Mouse (Mus musculus) midbrain, embryonic 11.5 days (tissue): ENCODE measurements around the gene Orai2. TPM values are rescaled to one million over a fixed set of nuclear protein-coding genes. Genes with fewer than 3 reads are reported as not detected.

Source experiments
- ATAC-seq: fragments of 200-750 bp; cut with Nextera tagmentation; 2 replicates; pipeline ENCODE4 v1.8.0; 2017; ENCODE audit warnings: moderate TSS enrichment, moderate library complexity; ENCODE audit not compliant: low FRiP score
- DNase-seq: peaks from one replicate; pipeline ENCODE4 v3.0.0; 2015; ENCODE audit warnings: low spot score; ENCODE audit errors: missing footprints
- H3K27ac ChIP-seq: fragments of 300-500 bp; sonication (generic); 2 replicates; pipeline ENCODE4 v1.5.1; 2014; ENCODE audit warnings: low read depth, low read length
- H3K27me3 ChIP-seq: fragments of 300-500 bp; sonication (generic); 2 replicates; pipeline ENCODE4 v1.6.1; 2014; ENCODE audit warnings: mild to moderate bottlenecking, low read length, moderate library complexity, mixed read lengths; ENCODE audit not compliant: control insufficient read depth, insufficient read depth
- H3K36me3 ChIP-seq: fragments of 300-500 bp; sonication (generic); 2 replicates; pipeline ENCODE4 v1.6.1; 2014; ENCODE audit warnings: mild to moderate bottlenecking, low read length, moderate library complexity, mixed read lengths; ENCODE audit not compliant: control insufficient read depth, insufficient read depth
- H3K4me1 ChIP-seq: fragments of 300-500 bp; sonication (generic); 2 replicates; pipeline ENCODE4 v1.6.1; 2014; ENCODE audit warnings: low read length; ENCODE audit not compliant: control insufficient read depth, insufficient read depth
- H3K4me2 ChIP-seq: fragments of 300-500 bp; sonication (generic); 2 replicates; pipeline ENCODE4 v1.6.1; 2014; ENCODE audit warnings: mild to moderate bottlenecking, moderate library complexity
- H3K4me3 ChIP-seq: fragments of 300-500 bp; sonication (generic); 2 replicates; pipeline ENCODE4 v1.5.1; 2014; ENCODE audit warnings: low read depth, low read length
- H3K9ac ChIP-seq: fragments of 300-500 bp; sonication (generic); 2 replicates; pipeline ENCODE4 v1.6.1; 2014; ENCODE audit warnings: low read length
- H3K9me3 ChIP-seq: fragments of 300-500 bp; sonication (generic); 2 replicates; pipeline ENCODE4 v1.6.1; 2016; ENCODE audit warnings: low read length; ENCODE audit not compliant: control insufficient read depth
- WGBS: fragments of 180-500 bp; shearing (Covaris S2); extraction: QIAGEN DNeasy Blood & Tissue Kit; methylation state at CpG from one replicate; pipeline ENCODE4 v1.1.7; 2014; 5-methylcytosine and 5-hydroxymethylcytosine counted together
- polyA plus RNA-seq: library from polyadenylated mRNA; unstranded; fragments of >200 nt; fragmentation: Nextera tagmentation; extraction: Ambion mirVana; gene quantifications from 2 replicates; pipeline ENCODE4 v1.2.1, GENCODE M21; 2014

Gene Orai2
- polyA plus RNA-seq, result 7.5 and 8.5 TPM in 2 replicates

- Histone ChIP-seq H3K36me3 (no peaks in the 10 kb centered on the region), H3K4me1 (peaks cover 9% of the 10 kb centered on the region), H3K27ac (no peak within 1 kb of the TSS; the same call in 1 of the 2 replicates), H3K27me3 (no peaks in the 10 kb centered on the region), H3K9ac (peak within 1 kb of the TSS; percentile 67), H3K9me3 (peaks cover 5% of the 10 kb centered on the region), H3K4me3 (peak within 1 kb of the TSS; percentile 43), H3K4me2 (peak within 1 kb of the TSS; percentile 75)
- DNase-seq, result peak; percentile 98
- WGBS, result 7% methylated on average over 46 of the region's 49 CpGs
- peak; percentile 94 for ATAC-seq
Observed at GRCm38 (mm10) chr5:136170512-136171362, at the start of gene Orai2. Gene Orai2 (minus strand): TSS chr5:136170713.

DNA sequence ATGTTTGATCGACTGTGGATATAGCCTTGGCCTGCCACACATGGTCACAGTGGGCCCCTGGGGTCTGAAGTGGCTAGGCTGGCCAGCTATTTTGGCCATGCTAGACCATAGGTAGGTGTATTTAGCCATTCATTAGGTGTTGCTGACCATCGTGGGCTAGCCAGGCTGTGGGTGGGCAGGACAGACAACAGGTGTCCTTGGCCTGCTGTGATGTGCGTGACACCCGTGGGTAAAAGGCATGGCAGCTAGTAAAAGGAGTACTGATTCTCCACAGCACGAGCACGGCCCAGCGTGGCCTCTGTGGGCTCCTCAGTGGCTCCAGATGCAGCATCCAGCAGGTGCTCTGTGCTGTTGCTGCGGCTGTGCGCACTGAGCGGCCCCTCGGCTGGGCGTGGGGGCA is 48.1 kb upstream of the Orai2 start:
- Histone ChIP-seq H3K27me3 (no peaks in the 10 kb centered on the region), H3K36me3 (no peaks in the 10 kb centered on the region)
- no peak for ATAC-seq

GRCm38 (mm10) chr5:136217932-136218381 is 47.4 kb upstream of the Orai2 start:
- peak; percentile 53 for DNase-seq
- no peak for ATAC-seq
- Histone ChIP-seq H3K27ac (no peak overlapping the region), H3K36me3 (no peaks in the 10 kb centered on the region), H3K4me3 (no peak overlapping the region), H3K4me2 (no peak overlapping the region), H3K4me1 (no peaks in the 10 kb centered on the region), H3K27me3 (no peaks in the 10 kb centered on the region), H3K9ac (no peak overlapping the region), H3K9me3 (no peaks in the 10 kb centered on the region)
- WGBS, result 80% methylated on average over 4 of the region's 4 CpGs

More for the DNA sequence above, 48.1 kb upstream of the Orai2 start:
- no peak overlapping the region for H3K27ac ChIP-seq
- WGBS, result 80% methylated on average over 12 of the region's 12 CpGs
- DNase-seq, result peak; percentile 23
- no peak overlapping the region for H3K4me3 ChIP-seq
- H3K9me3 ChIP-seq, result no peaks in the 10 kb centered on the region
- no peaks in the 10 kb centered on the region for H3K4me1 ChIP-seq
- no peak overlapping the region for H3K4me2 ChIP-seq
- no peak overlapping the region for H3K9ac ChIP-seq

DNA sequence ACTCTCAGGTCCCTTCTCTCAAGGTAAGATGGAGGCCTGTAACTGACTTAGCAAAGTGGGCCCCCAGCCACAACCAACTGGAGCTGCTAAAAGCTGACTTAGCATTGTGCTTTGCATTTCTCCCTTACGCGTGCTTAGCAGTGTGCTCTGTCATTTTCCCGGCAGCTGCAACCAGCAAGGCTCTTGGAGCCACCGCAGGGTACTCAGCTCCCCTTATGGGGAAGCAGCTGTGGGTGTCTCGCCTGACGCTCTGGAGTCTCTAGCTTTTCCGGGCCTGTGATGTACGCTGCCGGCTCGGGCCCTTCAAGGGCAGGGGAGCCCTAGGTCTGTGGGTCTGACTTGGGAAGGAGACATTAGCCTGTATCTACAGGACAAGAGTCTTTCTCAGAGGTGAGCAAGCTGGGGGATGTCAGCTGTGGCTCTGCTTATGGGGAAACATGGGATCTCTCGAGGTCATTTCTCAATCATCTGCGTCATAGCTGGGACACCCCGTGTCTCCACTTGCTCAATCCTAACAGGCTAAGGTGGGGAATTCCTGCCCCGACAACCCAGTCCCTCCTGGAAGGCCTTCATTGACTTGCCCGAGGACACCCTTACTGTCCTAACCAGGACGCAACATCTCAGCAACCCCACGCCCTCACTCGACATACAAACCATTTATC is 46.6 kb upstream of the Orai2 start:
- H3K9ac ChIP-seq, result no peak overlapping the region
- H3K36me3 ChIP-seq, result no peaks in the 10 kb centered on the region
- H3K4me2 ChIP-seq, result no peak overlapping the region
- H3K9me3 ChIP-seq, result no peaks in the 10 kb centered on the region
- ATAC-seq, result no peak
- H3K27me3 ChIP-seq, result no peaks in the 10 kb centered on the region
- WGBS, result 86% methylated on average over 18 of the region's 18 CpGs
- no peak overlapping the region for H3K4me3 ChIP-seq
- no peaks in the 10 kb centered on the region for H3K4me1 ChIP-seq
- no peak overlapping the region for H3K27ac ChIP-seq
- peak; percentile 78 for DNase-seq

DNA sequence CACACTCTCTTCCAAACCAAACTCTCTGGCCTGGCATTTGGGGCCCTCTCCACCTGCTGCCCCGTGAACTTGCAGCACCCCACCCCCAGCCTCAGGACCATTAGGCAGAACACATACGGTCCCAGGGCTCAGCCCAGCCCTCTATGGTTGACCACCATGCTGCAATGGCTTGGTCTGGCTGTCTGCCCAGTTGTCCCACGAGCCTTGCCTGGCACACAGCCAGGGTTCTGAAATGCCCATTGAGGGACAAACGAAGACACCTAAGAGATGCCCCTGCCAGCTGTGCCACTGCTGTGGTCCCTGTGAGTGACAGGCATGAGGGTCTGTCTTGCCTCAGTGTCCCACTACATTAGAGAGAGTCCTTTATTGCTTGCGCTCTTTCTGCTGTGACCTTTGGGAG is 45.4 kb upstream of the Orai2 start:
- Histone ChIP-seq H3K27me3 (no peaks in the 10 kb centered on the region), H3K4me3 (no peak overlapping the region), H3K9ac (no peak overlapping the region), H3K27ac (no peak overlapping the region), H3K4me2 (no peak overlapping the region), H3K36me3 (no peaks in the 10 kb centered on the region), H3K9me3 (no peaks in the 10 kb centered on the region), H3K4me1 (no peaks in the 10 kb centered on the region)
- DNase-seq (peak; percentile 59), ATAC-seq (no peak)
- WGBS, result 88% methylated on average over 5 of the region's 5 CpGs

- H3K36me3 ChIP-seq, result no peaks in the 10 kb centered on the region
- H3K27me3 ChIP-seq, result no peaks in the 10 kb centered on the region
- no peaks in the 10 kb centered on the region for H3K4me1 ChIP-seq
- no peak overlapping the region for H3K4me3 ChIP-seq
- no peak overlapping the region for H3K4me2 ChIP-seq
- 92% methylated on average over 3 of the region's 3 CpGs for WGBS
- H3K9me3 ChIP-seq, result no peaks in the 10 kb centered on the region
- DNase-seq, result peak; percentile 10
- no peak overlapping the region for H3K9ac ChIP-seq
- ATAC-seq, result no peak
- no peak overlapping the region for H3K27ac ChIP-seq
Observed at GRCm38 (mm10) chr5:136215211-136215610, 44.7 kb upstream of the Orai2 start.

DNA sequence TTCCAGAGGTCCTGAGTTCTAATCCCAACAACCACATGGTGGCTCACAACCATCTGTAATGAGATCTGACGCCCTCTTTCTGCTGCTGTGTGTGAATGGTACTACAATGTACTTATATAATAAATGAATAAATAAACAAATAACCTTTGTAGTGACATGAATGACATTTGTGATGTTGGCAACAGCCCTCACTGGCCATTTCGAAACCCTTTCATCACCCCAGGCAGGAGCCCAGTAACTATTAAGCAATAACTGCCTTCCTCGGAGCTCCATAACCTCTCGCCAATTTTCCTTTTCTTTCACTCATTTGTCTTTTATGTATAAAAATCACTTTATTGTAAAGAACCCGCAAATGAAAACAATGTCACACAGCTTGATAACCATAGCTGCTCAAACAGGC is 43.2 kb upstream of the Orai2 start:
- ATAC-seq (no peak), DNase-seq (no peak)
- Histone ChIP-seq H3K4me2 (no peak overlapping the region), H3K9me3 (no peaks in the 10 kb centered on the region), H3K4me1 (no peaks in the 10 kb centered on the region), H3K36me3 (no peaks in the 10 kb centered on the region), H3K27me3 (no peaks in the 10 kb centered on the region), H3K9ac (no peak overlapping the region), H3K4me3 (no peak overlapping the region), H3K27ac (no peak overlapping the region)
- 83% methylated on average over 5 of the region's 5 CpGs for WGBS

DNA sequence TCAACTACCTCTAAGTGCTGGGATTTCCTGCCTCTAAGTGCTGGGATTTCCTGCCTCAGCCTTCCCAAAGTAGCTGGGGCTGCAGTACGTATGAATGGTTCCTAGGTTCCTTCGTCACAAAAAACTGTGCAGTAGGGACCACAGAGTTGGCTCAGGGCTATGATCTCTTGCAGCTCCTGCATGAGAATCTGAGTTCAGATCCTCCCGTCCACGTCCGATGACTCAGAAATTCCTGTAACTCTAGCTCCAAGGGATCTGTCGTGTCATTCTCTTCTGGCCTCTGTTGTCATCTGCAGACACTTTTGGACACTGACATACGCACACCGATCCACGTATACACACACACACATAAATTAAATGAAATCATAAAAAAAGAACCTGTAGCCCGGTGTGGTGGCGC is 42.2 kb upstream of the Orai2 start:
- H3K27ac ChIP-seq, result no peak overlapping the region
- H3K27me3 ChIP-seq, result no peaks in the 10 kb centered on the region
- H3K4me2 ChIP-seq, result no peak overlapping the region
- ATAC-seq, result no peak
- WGBS, result 94% methylated on average over 11 of the region's 11 CpGs
- no peak overlapping the region for H3K9ac ChIP-seq
- no peaks in the 10 kb centered on the region for H3K36me3 ChIP-seq
- no peak overlapping the region for H3K4me3 ChIP-seq
- no peaks in the 10 kb centered on the region for H3K4me1 ChIP-seq
- H3K9me3 ChIP-seq, result no peaks in the 10 kb centered on the region
- peak; percentile 53 for DNase-seq
